Mouse (Mus musculus) T-cell, adult 2 months (primary cell): ENCODE results near the gene Ccdc188.
"Not testable (repeated sequence)": the region's sequence is repeated elsewhere in the genome, so short reads cannot be mapped to it uniquely, and the experiment has no call there.

ENCODE experiments used
- DNase-seq: peaks from one replicate; pipeline ENCODE4 v3.0.0; 2022; ENCODE audit warnings: low spot score

Gene Ccdc188

DNA sequence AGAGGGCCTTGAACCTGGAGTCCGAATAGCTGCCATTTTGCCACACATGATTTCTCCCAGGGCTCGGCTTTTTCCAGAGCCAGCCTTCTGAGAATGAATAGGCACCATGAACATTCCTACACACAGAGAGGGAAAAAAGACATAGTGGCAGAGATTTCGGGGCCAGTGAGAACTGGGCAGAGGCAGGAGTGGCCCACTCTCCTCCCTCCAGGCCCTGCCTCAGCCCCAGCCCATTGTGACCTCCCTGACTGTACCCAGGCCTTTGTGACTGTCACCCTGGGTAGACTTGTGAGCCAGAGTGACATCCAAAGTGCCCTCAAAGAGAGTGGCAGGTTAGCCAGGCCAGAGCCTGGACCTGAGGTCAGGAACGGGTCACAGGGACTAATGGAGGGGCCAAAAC, at the start of gene Ccdc188:
Gene Ccdc188, plus strand, starts transcription at position 301 of the 400 bp plus-strand sequence.
- no peak for DNase-seq

DNA sequence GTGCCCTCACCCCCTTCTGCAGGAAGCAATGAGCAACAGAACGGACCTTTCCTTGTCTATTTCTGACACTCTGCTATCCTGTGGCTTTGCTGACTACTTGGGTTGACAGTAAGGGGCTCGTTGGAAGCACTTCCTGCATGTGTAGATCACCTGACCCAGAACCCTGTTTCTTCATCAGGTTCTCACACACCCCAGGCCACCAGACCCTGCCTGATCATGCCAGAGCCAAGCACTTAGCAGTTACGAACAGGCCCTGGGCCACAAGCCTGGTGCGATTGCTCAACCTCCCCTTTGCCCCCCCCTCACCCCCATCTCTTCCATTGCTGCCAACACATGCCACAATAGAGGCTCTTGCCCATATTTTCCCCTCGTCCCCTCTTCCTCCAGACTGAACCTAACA, 48.5 kb upstream of the Ccdc188 start:
- DNase-seq = no peak

DNA sequence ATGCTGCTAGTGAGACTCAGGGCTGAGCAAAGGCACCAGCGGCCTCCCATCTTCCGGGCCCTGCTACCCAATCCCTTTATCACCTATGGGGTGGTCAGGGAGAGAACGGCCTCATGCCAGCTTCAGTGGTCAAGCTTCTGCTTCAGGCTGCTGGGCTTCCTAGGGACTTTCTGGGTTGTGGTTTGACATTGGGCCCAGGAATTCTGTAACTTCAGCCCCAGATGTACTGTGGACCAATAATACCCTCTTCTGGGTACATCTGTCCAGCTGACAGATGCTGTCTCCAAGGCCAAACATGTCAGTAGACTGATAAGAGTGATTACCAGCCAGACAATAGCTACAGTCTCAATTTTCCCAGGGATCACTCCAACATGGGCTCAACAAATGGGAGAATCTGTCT, 47.9 kb upstream of the Ccdc188 start:
- no peak for DNase-seq

DNA sequence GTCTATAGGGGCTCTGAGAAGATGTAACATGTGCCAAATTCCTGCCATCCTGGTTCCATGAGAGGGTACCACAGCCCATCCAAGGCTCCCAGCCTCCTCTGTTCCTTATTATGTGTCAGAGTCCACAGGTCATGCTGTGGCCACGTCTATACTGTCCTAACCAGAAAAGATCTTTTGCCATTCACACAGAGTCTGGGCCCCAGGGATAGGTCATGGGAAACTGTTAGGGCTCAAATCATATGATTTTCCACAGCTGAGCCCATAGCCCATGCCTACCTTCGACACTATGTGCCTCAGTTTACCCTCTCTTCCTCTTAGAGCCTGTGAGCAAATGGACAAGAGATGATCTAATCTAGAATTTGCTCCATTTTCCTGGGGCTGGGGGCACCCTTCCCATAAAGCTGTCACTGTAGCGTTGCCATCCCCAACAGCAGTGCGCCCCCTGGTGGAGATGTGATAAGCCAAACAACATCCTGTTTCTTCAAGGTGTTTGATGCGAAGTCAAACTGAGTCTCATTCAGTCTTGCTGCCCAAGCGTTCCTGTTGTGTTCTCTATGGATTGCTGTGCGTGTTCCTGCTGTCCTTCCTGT, 45.3 kb upstream of the Ccdc188 start:
- peak; percentile 40 for DNase-seq

DNA sequence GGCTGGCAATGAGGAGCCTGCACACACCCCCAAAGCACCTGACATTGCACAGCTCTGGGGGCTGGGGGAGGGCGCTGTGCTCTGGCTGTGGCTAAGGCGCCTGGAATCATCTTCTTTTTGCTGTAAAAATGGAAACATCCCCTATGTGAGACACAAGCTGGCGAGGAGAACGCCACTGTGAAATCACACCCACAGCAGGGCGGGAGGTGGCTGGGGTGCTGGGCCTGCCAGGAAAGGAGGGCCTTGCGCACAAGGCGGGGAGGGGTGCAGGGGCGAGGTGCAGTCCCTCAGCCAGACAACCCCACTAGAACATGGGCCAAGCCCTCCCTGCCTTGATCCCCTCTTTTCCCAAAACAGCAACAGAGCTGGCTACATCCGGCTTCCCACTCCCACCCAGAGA, 44.4 kb upstream of the Ccdc188 start:
- DNase-seq = no peak

DNA sequence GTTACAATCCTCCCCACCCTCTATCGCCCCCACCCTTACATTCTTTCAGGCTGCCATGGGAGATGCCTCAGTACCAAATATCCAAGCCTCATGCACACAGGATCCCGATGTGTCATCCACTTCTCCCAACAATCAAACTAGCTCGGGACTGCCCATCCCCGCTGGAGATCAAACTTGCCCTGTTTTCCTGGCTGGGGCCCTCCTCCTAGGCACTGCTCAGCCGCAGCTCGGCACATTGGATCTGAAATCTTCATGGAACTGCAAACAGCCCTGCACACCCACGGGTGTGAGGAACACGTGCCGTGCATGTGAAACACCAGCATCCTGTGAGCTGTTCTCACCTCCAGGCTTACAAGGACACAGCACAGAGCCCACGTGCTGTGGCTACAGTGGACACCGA, 43.9 kb upstream of the Ccdc188 start:
- no peak for DNase-seq

DNA sequence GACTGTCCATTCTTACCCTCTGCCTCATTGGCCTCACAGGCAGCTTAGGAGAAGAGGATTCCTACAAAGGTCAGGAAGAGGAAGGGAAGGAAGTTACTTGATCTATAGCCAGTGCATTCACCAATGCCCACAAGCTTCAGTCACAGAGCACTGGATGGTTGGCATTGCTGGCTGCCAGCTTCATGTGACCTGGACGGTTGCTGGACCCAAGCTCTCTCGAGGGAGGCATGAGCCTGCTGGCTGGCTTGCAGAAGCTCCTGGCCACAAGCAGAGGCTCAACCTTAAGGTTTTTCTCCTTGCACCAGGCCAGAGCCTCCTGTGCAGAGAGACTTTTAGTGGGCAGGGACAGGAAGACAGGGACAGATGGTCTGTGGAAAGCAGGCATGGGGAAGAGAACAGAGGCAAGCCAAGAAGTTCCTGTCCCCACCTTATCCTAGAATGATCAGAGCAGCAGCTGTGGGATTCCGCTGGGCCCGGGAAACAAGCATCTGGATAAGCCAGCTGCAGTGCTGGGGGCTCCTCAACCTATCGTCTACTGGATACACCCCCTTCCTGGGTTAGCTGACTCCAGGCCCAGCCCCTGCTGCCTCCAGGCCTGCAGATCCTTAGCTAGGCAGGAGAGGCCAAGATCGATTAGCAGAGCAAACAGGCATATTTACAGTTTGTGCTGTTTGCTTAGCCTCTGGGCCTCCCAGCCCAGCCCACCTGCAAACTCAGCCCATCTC, 41.7 kb upstream of the Ccdc188 start:
- DNase-seq = no peak

DNA sequence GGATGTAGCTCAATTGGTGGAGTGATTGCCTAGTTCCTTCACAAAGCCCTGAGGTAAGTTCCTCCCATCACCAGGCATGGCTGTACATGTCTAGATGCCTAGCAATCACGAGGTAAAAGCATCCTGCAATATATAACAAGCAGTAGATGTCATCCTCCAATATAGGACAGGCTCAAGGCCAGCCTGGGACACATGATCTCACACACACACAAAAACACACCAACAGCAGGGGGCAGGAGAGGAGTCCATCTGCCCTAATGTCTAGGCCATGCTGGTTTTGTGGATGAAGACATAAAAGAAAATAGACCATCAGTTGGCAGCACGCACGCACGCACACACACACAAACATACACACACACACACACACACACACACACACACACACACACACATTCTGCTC, 40.9 kb upstream of the Ccdc188 start:
- DNase-seq = no peak

DNA sequence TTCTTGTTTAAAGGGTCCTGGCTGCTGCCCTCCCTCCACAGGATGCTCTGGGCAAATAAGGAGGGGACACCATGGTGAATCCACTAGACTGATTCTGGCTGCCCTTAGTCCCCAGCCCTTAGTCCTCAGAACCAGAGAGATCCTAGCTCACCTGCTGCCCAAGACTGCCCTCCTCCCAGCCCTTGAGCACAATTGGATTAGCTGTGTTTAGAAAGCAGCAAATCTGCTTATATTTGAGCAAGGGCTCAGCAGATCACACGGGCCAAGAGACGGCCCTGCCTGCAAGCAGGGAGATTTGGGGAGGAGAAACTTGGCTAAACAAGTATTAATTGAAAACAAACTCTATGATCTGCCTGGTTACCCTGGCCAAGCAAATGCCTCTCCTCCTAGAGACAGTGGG, 38.1 kb upstream of the Ccdc188 start:
- no peak for DNase-seq

DNA sequence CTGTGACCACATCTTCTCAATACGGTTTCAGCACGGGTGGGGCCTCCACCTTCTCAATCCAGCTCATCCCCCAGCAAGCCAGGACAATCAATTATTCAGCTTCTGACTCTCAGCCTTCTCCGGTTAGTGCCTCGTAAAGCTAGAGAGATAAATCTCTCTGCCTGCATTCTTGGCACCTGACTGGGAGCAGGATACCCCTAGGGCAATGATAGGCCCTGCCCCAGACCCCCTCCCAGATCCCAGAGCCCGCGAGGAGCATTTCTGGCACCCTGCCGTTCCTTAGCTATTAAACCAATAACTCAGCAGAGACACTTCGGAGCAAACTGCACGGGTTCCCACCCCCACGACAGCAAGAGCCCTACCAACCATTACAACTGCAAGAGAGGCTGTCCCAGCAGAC, 36.3 kb upstream of the Ccdc188 start:
- no peak for DNase-seq

DNA sequence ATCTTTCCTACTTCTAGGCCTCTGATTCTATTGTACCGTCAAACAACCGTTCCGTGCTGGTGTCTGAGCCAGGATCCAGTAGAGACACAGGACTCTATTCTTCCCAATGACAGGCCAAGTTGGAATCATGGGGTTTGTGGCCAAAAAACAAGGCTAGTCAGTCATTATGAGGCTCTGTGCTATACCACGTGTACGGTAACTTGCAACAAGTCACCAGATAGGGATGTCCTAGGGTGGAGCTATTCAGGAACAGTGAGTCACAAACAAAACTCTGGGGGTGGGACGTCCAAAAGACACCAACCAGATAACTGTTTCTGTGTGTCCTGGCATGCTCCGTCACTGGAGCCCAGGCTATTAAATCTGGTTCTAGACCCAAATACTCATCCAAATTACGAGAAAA, 34.9 kb upstream of the Ccdc188 start:
- no peak for DNase-seq

DNA sequence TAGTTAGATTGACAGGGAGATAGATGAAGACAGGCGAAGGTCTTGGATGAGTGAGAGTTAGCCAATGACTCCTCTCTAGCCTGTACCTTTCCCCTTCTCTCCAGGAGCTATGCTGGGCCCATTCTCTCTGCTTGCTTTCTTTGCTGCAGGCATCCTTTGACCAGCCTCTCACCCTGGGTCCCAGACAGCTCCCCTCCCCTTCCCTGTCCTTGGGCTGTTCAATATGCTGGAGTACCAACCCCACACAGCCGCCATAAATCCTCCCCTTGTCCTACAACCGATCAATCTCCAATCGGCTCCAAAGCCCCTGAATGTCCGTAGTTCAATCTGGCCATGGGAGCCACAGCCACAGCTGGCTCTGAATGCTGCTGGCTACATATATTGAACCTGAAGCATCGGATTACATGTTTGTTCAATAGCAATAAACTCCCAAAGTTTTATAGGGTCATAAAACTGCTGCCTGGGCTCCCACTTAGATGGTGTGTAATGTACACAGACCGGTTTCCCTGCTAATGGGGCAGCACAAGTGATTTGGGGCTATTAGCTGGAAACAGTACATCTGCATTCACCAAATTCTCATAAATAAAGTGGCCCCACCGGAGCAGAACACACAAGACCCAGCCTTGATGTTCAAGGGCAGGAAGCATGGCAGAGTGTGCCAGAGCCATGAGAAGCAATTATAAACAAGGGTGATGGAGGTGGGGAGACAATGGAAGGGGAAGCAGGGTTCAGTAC, 31.8 kb upstream of the Ccdc188 start:
- DNase-seq = no peak

DNA sequence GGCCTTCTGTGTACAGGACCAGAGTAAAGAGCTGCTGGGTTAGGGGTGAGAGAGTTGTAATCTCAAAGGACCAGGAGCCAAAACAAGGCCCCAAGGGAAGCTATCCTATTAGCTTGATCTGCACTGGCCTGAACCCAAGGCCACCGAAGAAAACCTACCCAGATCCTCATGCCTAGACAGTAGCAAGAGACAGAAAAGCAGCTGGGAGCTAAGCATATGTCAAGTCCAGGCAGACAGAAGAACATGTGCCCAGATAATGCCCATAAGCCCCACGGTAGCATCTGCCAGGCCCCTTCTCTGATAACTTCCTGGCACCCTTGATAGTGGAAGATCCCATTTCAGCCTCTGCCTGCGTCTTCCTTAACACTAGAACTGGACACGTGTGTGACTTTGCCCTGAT, 30.9 kb upstream of the Ccdc188 start:
- no peak for DNase-seq

DNA sequence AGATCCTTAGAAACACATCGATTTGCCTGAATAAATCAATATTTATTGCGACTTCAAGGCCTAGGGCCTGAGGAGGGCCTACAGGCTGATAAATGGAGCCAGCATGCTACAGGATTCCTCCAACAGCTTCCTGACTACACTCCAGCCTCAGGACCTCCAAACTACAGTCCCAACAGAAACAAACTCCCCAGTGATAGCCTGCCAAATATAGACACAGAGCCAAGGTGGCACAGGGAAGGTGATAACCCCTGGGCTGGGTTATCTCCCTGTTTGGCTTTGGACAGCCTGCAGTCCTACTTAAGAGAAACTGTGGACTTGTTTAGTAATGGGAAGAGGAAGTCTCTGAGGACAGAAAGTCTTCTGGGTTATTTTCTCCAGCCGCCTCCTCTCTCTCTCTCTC, 30.5 kb upstream of the Ccdc188 start:
- no peak for DNase-seq

DNA sequence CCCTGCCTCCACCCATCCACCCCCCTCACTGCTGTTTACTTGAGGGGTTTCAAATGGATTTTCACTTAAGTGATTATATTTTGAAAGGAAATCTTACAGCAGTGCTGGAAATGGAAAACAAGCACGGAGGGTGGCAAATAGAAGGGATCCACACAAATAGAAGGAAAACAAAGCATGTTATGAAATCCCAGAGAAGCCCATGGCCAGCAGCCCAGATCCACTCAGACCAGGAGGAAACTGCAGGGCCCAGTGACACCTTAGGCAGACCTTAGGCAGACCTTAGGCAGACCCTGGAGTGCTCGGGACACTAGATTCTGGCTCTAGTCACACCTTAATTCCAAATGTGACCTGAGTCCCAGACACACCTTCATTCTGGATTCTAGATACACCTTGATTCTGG, 26.7 kb upstream of the Ccdc188 start:
- DNase-seq = no peak

DNA sequence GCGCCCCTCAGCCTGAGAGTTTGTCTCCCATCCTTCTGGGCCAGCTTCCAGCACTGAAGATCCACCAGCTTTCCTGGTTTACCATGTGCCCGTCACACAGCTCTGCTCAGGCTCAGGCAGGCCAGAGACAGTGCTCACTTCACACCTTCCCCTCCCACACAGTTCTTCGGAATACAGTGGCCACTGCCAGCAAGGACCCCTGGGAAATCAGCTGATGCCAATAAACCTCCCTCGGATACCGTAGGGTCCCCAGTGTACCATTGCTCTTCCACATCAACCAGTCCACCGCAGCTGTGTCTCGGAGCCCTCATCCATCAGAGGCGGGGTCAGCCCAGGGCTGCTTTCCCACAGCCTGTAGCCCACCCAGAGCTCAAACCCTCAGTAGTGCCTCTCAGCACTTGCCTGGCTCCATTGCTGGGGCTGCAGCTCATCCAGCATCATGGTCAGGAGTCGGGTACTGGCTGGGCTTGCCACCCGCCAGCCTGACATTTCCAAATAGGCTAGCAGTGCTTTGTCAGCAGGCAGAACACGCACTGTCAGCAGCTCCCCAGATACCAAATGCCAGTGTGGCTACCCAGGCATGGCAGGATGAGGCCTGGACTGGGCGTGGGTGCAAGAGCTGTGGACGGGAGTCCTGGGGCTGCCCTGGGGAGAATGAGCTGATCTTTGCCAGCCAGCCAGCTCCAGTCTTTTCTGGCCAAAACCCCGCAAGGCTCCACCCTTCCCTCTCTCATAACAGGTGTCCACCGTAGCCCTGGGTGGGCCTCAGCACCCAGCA, 23.3 kb upstream of the Ccdc188 start:
- no peak for DNase-seq

DNA sequence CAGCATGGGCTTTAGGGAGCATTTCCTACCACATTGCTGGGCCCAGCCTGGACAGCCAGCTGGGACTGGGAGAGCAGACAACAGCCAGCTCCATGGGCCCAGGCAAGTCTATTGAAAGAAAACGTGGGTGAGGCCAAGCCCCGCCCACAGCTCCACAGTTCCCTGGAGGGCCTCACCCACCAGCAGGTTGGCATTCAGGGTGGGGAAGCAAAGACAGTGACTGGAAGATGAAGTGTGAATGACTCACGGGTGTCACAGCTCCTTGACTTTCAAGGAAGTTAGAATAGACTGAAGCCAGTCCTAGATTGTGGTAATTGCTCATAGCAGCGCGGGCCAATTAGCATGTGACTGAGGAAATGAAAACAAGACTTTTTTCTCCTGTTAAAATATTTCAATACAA, 22.6 kb upstream of the Ccdc188 start:
- no peak for DNase-seq

DNA sequence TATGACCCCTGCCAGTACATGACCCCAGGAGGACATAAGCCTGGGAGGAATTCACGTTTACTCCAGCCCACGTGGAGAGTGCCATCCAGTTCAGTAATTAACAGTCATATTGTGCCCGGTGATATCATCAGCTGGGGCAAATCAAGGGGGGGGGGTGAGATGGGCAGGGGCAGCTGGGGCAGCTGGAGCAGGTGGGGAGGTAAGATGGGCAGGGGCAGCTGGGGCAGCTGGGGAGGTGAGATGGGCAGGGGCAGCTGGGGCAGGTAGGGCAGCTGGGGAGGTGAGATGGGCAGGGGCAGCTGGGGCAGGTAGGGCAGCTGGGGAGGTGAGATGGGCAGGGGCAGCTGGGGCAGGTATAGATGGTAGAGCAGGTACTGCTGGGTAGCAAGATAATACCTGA, 22.1 kb upstream of the Ccdc188 start:
- not testable (repeated sequence) for DNase-seq

DNA sequence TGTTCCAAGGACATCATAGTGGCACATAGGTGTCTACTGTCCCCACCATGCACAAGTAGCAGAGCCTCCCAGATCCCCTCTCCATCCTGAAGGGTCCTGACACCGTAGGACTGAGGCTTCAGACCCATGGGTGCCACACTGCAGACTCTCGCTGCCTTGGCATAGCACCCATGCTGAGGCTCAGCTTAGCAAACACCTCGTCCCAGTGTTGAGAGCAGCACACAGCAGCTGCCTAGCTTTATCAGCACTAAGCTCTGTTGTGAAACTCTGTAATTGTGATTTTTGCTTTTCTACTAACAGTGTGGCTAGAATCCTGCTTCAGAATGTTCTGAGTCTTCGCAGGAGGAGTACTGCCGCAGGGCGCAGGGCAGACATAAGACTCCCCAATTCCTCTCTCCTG, 19.8 kb upstream of the Ccdc188 start:
- no peak for DNase-seq

DNA sequence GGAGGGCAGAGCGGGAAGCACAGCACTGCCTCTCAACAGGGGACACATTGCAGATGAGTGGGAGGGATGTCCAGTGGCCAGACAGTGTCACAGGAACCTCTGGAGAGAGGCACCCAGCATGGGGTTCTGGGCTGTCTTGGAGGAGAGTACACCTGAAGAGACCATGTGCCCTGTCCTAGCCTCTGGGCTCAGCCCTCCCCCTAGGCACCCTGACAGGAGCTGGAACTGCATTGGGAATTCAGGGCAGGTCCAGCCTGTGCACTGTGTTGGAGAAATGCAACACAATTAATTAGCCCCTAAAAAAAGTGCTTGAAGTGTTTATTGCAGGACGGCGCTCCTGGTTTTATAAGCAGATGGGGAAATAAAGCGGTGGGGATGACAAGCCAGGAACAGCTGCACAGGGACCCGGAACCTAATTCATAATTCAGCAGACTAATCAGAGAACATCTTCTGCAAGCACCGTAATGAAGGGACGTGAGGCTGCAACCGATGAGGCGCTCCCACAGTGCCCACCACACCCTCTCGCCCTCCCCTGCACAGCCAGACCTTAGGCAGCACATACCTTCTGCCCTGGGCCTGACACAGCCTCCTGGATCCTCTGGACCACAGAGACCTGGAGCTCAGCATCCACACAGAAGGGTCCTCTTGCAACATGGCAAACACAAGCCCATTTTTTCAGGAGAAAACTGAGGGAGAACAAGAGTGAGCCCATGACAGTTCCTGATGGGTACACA, 19.1 kb upstream of the Ccdc188 start:
- DNase-seq = no peak

DNA sequence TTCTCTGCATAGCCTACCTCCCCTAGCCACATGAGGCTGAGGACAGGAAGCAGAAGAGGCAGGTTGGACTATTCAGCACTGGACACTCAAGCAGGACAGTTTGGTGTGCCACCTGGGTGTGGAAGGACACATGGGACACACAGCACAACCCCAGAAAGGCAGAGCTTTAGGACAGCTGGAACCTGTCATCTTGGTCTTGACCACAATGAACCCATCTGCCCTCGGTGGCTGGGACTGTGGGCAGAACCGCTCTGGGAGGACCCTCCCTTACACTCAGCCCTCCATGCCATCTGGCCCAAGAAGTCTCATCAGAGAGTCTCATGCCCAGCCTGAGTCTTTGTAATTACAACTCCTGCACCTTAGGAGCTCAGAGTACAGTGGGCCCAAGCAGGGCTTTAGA, 17.6 kb upstream of the Ccdc188 start:
- DNase-seq = no peak

DNA sequence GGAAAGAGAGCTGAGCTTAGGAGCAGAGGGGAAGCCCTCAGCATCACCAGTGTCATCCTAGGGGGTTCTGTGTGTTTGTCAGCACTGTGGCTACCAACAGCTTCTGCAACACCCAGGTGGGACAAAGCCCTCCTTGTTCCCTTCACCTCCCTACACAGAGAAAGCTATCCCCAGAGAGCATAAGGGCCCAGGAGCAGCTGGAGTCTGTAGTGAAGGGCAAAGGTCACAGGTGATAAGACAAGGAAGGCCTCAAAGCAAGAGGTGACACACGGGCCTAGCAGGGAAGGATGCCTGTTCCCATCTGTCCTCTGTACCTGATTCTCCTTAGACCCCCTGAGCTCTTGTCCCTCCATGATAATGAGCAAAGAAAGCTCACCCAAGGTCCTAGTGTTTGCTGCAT, 16.1 kb upstream of the Ccdc188 start:
- DNase-seq = no peak
